Mouse (Mus musculus): ENCODE data around the gene Spns3. TPM values are rescaled to one million over a fixed set of nuclear protein-coding genes. Genes with fewer than 3 reads are reported as not detected.

The Spns3 gene
- total RNA-seq, 2 experiments from 2014 or later = 0.06 to 0.18 TPM

DNA sequence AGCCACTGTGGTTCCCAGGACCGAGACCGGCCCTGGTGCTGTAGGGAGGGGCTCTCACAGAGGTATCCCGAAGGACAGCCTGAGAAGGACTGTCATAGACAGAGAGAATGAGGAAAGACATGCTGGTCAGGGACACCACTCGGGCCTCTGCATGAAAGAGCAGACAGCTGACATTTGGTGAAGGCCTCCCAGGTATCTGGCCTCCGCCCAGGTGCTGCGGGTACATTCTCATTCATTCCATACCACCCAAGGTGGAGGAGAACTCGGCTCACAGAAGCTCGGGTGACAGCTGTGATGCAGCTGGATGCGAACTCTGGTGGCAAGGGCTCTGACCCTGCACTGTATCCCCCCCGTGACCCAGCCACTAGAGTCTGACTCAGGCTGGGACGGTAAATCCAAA is 64.3 kb downstream of the Spns3 start:
- intact Hi-C loops (cut with DNase I) = loop anchor here (5.0 kb wide), 1 partner anchor 44 kb away; the partner anchor contains the start of gene Mybbp1a
- Histone ChIP-seq H3K27ac (peak overlapping the region; percentile 41; the same call in 1 of the 2 replicates), H3K4me3 (no peak overlapping the region)
- no peak for DNase-seq
- no peak for TF ChIP-seq CTCF (IDR thresholded peaks at IDR 0.05)

DNA sequence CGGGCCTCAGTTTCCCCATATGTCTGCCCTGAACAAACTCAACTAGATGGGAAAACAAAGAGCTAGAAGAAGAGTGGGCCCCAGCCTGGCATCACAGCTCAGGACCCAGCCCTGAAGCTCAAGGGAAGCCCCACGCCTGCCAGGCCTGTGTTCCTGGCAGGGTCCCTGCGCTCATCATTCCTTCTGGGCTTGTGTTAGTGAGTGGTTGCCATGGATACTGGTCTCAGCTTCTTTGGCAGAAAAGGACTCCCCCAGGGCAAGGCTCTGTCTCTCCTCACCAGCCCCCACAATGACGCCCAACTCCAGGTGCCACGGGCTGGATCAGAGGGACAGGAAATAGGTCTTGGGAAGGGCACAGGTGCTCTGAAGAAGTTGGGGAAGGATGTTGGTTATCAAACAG is 65.1 kb downstream of the Spns3 start:
- Histone ChIP-seq H3K4me3 (no peak overlapping the region), H3K27ac (peak overlapping the region; percentile 41)
- no peak for TF ChIP-seq CTCF (IDR thresholded peaks at IDR 0.05)
- no peak for DNase-seq
- intact Hi-C loops (cut with DNase I) = loop anchor here (5.0 kb wide), 1 partner anchor 43 kb away; the partner anchor contains the start of gene Mybbp1a

GRCm38 (mm10) chr11:72484549-72484948 is 65.8 kb downstream of the Spns3 start:
- Histone ChIP-seq H3K27ac (peak overlapping the region; percentile 41), H3K4me3 (no peak overlapping the region; the same call in 1 of the 2 replicates)
- DNase-seq = no peak
- intact Hi-C loops (cut with DNase I) = no loop called here
- TF ChIP-seq CTCF (IDR thresholded peaks at IDR 0.05) = no peak

- no peak overlapping the region for H3K4me3 ChIP-seq
- intact Hi-C loops (cut with DNase I) = no loop called here
- H3K27ac ChIP-seq = peak overlapping the region; percentile 70
- DNase-seq = no peak
- no peak for TF ChIP-seq CTCF (IDR thresholded peaks at IDR 0.05)
Observed at GRCm38 (mm10) chr11:72481952-72482351, 68.4 kb downstream of the Spns3 start.

- Histone ChIP-seq H3K27ac (peak overlapping the region; percentile 70), H3K4me3 (peak overlapping the region; percentile 17)
- no peak for TF ChIP-seq CTCF (IDR thresholded peaks at IDR 0.05)
- peak; percentile 61 for DNase-seq
- intact Hi-C loops (cut with DNase I) = no loop called here
Observed at GRCm38 (mm10) chr11:72481313-72481712, 69.0 kb downstream of the Spns3 start.

GRCm38 (mm10) chr11:72479499-72479898 is 70.8 kb downstream of the Spns3 start:
- no peak for DNase-seq
- no peak overlapping the region for H3K4me3 ChIP-seq
- peak overlapping the region; percentile 38 for H3K27ac ChIP-seq
- no peak for TF ChIP-seq CTCF (IDR thresholded peaks at IDR 0.05)
- intact Hi-C loops (cut with DNase I) = no loop called here

GRCm38 (mm10) chr11:72478228-72478627 is 72.1 kb downstream of the Spns3 start:
- intact Hi-C loops (cut with DNase I) = no loop called here
- H3K27ac ChIP-seq = peak overlapping the region; percentile 79
- no peak for TF ChIP-seq CTCF (IDR thresholded peaks at IDR 0.05)
- no peak overlapping the region for H3K4me3 ChIP-seq
- DNase-seq = peak; percentile 56

- Histone ChIP-seq H3K4me3 (no peak overlapping the region; the same call in 1 of the 2 replicates), H3K27ac (peak overlapping the region; percentile 79)
- intact Hi-C loops (cut with DNase I) = no loop called here
- DNase-seq = no peak
- no peak for TF ChIP-seq CTCF (IDR thresholded peaks at IDR 0.05)
Observed at GRCm38 (mm10) chr11:72477653-72478052, 72.7 kb downstream of the Spns3 start.

DNA sequence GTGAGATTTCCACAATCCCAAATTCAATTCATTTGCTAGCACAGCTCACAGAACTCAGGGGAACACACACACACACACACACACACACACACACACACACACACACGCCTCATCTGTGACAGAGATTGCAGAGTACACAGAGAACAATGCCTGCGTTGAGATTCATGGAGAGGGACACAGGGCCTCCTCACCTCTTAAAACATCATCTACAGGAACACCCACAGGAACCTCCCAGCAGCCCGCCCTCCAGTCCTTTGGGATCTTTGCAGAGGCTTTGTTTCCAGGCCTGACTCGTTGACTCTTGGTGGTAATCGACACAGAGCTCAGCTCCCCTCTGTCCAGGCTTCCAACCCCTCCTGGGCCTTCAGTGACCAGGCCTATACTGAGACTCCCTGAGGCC is 73.1 kb downstream of the Spns3 start:
- no peak overlapping the region; the same call in 1 of the 2 replicates for H3K4me3 ChIP-seq
- no peak for DNase-seq
- H3K27ac ChIP-seq = peak overlapping the region; percentile 79
- intact Hi-C loops (cut with DNase I) = no loop called here
- no peak for TF ChIP-seq CTCF (IDR thresholded peaks at IDR 0.05)

GRCm38 (mm10) chr11:72476074-72476625 is 74.2 kb downstream of the Spns3 start:
- peak overlapping the region; percentile 75 for H3K27ac ChIP-seq
- peak; percentile 46 for DNase-seq
- TF ChIP-seq CTCF (IDR thresholded peaks at IDR 0.05) = no peak
- H3K4me3 ChIP-seq = no peak overlapping the region
- intact Hi-C loops (cut with DNase I) = no loop called here

DNA sequence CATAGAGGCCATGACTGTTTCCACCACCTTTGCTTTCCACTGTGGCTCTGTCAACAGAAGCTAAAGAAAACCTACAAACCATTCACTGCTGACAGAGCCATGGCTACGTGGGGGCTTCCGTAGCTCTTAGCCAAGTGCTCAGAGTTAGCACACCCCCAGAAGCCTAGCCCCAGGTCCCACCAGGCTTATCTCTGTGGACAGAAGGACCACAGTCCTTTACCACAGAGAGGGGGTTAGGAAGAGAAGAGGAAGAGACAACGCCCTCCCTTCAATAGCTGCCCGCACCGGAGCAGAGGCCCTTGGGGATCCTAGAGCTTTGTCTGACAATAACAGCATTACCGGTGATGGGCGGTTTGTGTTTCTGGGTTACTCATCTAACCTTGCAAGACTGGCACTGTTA is 74.9 kb downstream of the Spns3 start:
- H3K27ac ChIP-seq = peak overlapping the region; percentile 75
- TF ChIP-seq CTCF (IDR thresholded peaks at IDR 0.05) = no peak
- DNase-seq = no peak
- H3K4me3 ChIP-seq = peak overlapping the region; percentile 11
- intact Hi-C loops (cut with DNase I) = no loop called here

- TF ChIP-seq CTCF (IDR thresholded peaks at IDR 0.05) = no peak
- intact Hi-C loops (cut with DNase I) = no loop called here
- DNase-seq = peak; percentile 46
- H3K27ac ChIP-seq = peak overlapping the region; percentile 75
- no peak overlapping the region; the same call in 1 of the 2 replicates for H3K4me3 ChIP-seq
Observed at GRCm38 (mm10) chr11:72474926-72475325, 75.4 kb downstream of the Spns3 start.

DNA sequence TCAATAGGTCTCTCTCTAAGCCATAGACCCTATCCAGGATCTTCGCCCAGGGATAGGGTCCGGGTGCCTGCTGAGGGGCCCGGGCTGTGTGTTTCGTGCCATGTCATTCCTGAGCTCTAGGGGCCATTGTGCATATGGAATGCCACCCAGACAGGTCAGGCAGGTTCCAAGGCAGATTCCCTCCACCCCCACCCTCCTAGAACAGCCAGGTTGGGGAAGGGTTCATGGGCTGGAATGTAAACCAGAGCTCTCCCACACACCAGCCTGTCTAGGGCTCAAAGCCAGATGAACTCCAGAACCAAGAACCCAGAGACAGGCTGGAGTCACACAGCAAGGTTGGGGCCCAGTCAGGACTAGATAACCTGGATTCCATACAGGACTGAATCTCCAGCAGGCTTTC is 76.8 kb downstream of the Spns3 start:
- DNase-seq = no peak
- intact Hi-C loops (cut with DNase I) = no loop called here
- no peak for TF ChIP-seq CTCF (IDR thresholded peaks at IDR 0.05)

DNA sequence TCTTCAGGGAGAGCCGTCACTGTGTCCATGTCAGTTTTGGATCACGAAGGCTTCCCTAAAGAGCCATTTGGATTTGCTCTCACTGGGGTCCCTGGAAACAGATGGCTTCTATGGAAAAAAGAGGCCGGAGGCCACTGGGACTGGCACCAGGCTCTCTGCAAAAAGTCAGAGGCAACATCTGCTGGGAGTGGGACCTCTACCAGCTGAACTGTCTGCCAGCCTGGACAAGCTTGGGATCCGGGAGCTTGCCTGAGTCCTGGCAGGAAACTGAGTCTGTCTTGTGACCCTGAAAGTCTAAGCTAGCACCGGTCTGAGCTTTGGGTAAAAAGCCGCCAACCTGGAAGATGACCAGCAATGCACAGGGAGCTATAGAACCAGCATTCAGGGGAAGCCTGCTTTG is 78.9 kb downstream of the Spns3 start:
- H3K27ac ChIP-seq = peak overlapping the region; percentile 63
- H3K4me3 ChIP-seq = no peak overlapping the region
- DNase-seq = no peak
- intact Hi-C loops (cut with DNase I) = no loop called here
- no peak for TF ChIP-seq CTCF (IDR thresholded peaks at IDR 0.05)

More for the DNA sequence above, 76.8 kb downstream of the Spns3 start:
- Histone ChIP-seq H3K27ac (peak overlapping the region; percentile 75), H3K4me3 (no peak overlapping the region)

Measured in gastrocnemius, adult 2 months (tissue).